Mouse (Mus musculus) induced T-regulatory cell, adult 2 months (primary cell): ENCODE data around the gene Lrrn3.

Experiments
- DNase-seq: peaks from one replicate; pipeline ENCODE4 v3.0.0-alpha.2; 2012; ENCODE audit warnings: low read depth

The Lrrn3 gene

GRCm38 (mm10) chr12:41428806-41429205, 57.4 kb downstream of the Lrrn3 start:
- no peak for DNase-seq

DNA sequence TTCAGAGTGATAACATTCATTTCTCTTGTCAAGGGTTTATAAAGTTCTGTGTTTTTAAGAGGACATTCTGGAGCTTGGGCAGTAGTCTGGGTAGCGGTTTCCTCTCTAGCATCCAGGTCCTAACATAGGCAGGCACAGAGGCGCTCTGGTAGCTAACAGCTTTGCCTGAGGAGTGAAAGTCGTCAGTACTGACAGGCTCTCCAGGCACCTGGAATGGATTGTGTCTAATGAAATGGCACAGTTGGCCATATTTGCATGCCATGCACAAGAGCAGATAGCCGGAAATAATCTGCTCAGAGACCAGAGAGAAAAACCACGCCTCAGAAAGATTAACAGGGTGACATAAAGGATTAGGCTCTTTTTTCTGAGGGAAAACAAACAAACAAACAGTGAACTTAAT, 58.8 kb downstream of the Lrrn3 start:
- DNase-seq: no peak

GRCm38 (mm10) chr12:41425101-41425679, 61.0 kb downstream of the Lrrn3 start:
- no peak for DNase-seq

GRCm38 (mm10) chr12:41417961-41418360, 68.3 kb downstream of the Lrrn3 start:
- no peak for DNase-seq

DNA sequence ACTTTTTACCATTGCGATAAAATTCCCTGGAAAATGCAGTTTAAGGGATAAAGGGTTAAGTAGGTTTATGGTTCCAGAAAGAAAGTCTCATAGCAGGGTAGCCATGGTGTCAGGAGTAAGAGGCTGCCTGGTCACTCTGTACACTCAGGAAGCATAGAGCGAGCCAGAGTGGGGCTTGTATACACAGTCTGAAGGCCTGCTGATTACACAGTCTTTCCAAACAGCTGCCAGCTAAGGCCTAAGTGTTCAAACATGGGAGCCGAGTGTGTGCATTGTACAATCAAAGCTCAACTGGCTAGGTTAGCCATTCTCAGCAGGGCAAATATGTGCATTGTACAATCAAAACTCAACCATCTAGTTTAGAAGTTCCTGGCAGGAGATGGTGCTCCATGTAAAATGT, 69.1 kb downstream of the Lrrn3 start:
- no peak for DNase-seq

DNA sequence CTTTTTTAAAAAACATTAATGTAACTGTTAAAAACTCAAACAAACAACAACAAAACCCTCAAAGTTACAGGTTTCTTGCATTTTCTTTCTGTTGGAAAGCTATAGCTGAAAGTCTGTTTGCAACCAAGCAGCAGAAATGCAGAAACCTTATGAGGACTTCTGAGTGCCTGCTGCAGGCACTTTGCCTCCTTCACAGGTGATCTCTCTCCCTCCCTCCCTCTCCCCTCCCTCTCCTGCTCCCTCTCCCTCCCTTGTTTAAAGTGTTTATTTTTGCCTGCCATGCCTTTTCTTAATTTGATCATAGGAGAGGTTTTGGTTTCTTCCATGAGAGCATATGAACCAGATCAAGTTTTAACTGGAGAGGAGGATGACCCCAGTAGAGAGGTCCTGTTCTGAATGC, 69.6 kb downstream of the Lrrn3 start:
- DNase-seq: no peak

GRCm38 (mm10) chr12:41409431-41409830, 76.8 kb downstream of the Lrrn3 start:
- DNase-seq: no peak

- DNase-seq: no peak
Measured at GRCm38 (mm10) chr12:41401923-41402322, 84.3 kb downstream of the Lrrn3 start.
